Mouse (Mus musculus): ENCODE measurements around the gene Rapgef3. TPM values are rescaled to one million over a fixed set of nuclear protein-coding genes. Genes with fewer than 3 reads are reported as not detected.

The Rapgef3 gene
- polyA plus RNA-seq, 1 experiment from 2014 or later: 9.6 TPM

GRCm38 (mm10) chr15:97787148-97787798, 19.5 kb upstream of the Rapgef3 start:
- Histone ChIP-seq H3K4me1 (replicated peaks; ENCODE audit: control insufficient read depth, insufficient read depth, low read length) (peaks cover 26% of the 10 kb centered on the region; the same call in 1 of the 2 replicates), H3K36me3 (replicated peaks; ENCODE audit: control insufficient read depth, insufficient read depth) (peaks cover 13% of the 10 kb centered on the region), H3K27ac (no peak overlapping the region), H3K9ac (no peak overlapping the region), H3K4me2 (replicated peaks) (no peak overlapping the region), H3K4me3 (replicated peaks; ENCODE audit: low read length) (no peak overlapping the region), H3K9me3 (ENCODE audit: control insufficient read depth, low read length) (no peaks in the 10 kb centered on the region), H3K27me3 (ENCODE audit: control insufficient read depth, insufficient read depth, low read length) (peaks cover 7% of the 10 kb centered on the region; the same call in 1 of the 2 replicates)
- no peak for DNase-seq (ENCODE audit: low spot score)
- no peak for ATAC-seq (ENCODE audit: low FRiP score)
- 83% methylated on average over 7 of the region's 7 CpGs for WGBS

GRCm38 (mm10) chr15:97786412-97787112, 18.8 kb upstream of the Rapgef3 start:
- H3K9me3 ChIP-seq (ENCODE audit: control insufficient read depth, low read length): no peaks in the 10 kb centered on the region
- 81% methylated on average over 10 of the region's 10 CpGs for WGBS
- no peak overlapping the region for H3K27ac ChIP-seq
- H3K4me2 ChIP-seq (replicated peaks): no peak overlapping the region
- H3K4me1 ChIP-seq (replicated peaks; ENCODE audit: control insufficient read depth, insufficient read depth, low read length): peaks cover 31% of the 10 kb centered on the region; the same call in 1 of the 2 replicates
- peaks cover 12% of the 10 kb centered on the region for H3K36me3 ChIP-seq (replicated peaks; ENCODE audit: control insufficient read depth, insufficient read depth)
- DNase-seq (ENCODE audit: low spot score) (no peak), ATAC-seq (ENCODE audit: low FRiP score) (no peak)
- peaks cover 8% of the 10 kb centered on the region; the same call in 1 of the 2 replicates for H3K27me3 ChIP-seq (ENCODE audit: control insufficient read depth, insufficient read depth, low read length)
- no peak overlapping the region for H3K9ac ChIP-seq
- no peak overlapping the region for H3K4me3 ChIP-seq (replicated peaks; ENCODE audit: low read length)

GRCm38 (mm10) chr15:97785731-97786411, 18.1 kb upstream of the Rapgef3 start:
- no peak overlapping the region for H3K4me2 ChIP-seq (replicated peaks)
- H3K9me3 ChIP-seq (ENCODE audit: control insufficient read depth, low read length): no peaks in the 10 kb centered on the region
- H3K27ac ChIP-seq: no peak overlapping the region
- H3K4me3 ChIP-seq (replicated peaks; ENCODE audit: low read length): no peak overlapping the region
- peaks cover 8% of the 10 kb centered on the region; the same call in 1 of the 2 replicates for H3K27me3 ChIP-seq (ENCODE audit: control insufficient read depth, insufficient read depth, low read length)
- DNase-seq (ENCODE audit: low spot score) (no peak), ATAC-seq (ENCODE audit: low FRiP score) (no peak)
- H3K4me1 ChIP-seq (replicated peaks; ENCODE audit: control insufficient read depth, insufficient read depth, low read length): peaks cover 31% of the 10 kb centered on the region; the same call in 1 of the 2 replicates
- H3K36me3 ChIP-seq (replicated peaks; ENCODE audit: control insufficient read depth, insufficient read depth): peaks cover 6% of the 10 kb centered on the region
- no peak overlapping the region for H3K9ac ChIP-seq
- 85% methylated on average over 9 of the region's 9 CpGs for WGBS

GRCm38 (mm10) chr15:97784561-97785161, 16.9 kb upstream of the Rapgef3 start:
- peak overlapping the region; percentile 80 for H3K4me2 ChIP-seq (replicated peaks)
- H3K9me3 ChIP-seq (ENCODE audit: control insufficient read depth, low read length): no peaks in the 10 kb centered on the region
- peaks cover 31% of the 10 kb centered on the region; the same call in 1 of the 2 replicates for H3K4me1 ChIP-seq (replicated peaks; ENCODE audit: control insufficient read depth, insufficient read depth, low read length)
- WGBS: 4% methylated on average over 45 of the region's 45 CpGs
- H3K4me3 ChIP-seq (replicated peaks; ENCODE audit: low read length): peak overlapping the region; percentile 88
- H3K27me3 ChIP-seq (ENCODE audit: control insufficient read depth, insufficient read depth, low read length): peaks cover 8% of the 10 kb centered on the region; the same call in 1 of the 2 replicates
- peak overlapping the region; percentile 52 for H3K27ac ChIP-seq
- peak; percentile 66 for ATAC-seq (ENCODE audit: low FRiP score)
- H3K9ac ChIP-seq: peak overlapping the region; percentile 94
- no peak for DNase-seq (ENCODE audit: low spot score)
- H3K36me3 ChIP-seq (replicated peaks; ENCODE audit: control insufficient read depth, insufficient read depth): no peaks in the 10 kb centered on the region

DNA sequence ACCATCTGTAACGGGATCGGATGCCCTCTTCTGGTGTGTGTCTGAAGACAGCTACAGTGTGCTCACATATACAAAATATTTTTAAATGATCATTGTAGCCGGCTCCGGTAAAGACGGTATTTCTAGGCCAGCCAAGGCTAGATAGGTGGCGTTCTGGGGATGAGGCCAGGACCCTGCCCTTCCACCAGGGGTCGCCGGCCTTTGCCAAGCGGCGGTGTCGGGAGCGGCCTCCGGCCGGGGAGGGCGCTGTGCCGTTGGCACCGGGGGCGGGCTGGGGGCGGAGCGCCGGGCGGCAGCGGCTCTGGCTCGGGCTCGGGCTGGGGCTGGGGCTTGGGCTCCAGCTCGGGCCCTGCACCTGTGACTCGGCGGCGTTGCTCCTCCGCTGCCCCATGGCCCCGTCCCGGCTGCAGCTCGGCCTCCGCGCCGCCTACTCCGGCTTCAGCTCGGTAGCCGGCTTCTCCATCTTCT, 16.4 kb upstream of the Rapgef3 start:
- ATAC-seq (ENCODE audit: low FRiP score) (peak; percentile 83), DNase-seq (ENCODE audit: low spot score) (peak; percentile 84)
- peak overlapping the region; percentile 80 for H3K4me2 ChIP-seq (replicated peaks)
- no peaks in the 10 kb centered on the region for H3K9me3 ChIP-seq (ENCODE audit: control insufficient read depth, low read length)
- peaks cover 8% of the 10 kb centered on the region; the same call in 1 of the 2 replicates for H3K27me3 ChIP-seq (ENCODE audit: control insufficient read depth, insufficient read depth, low read length)
- 2% methylated on average over 35 of the region's 39 CpGs for WGBS
- peak overlapping the region; percentile 94 for H3K9ac ChIP-seq
- H3K36me3 ChIP-seq (replicated peaks; ENCODE audit: control insufficient read depth, insufficient read depth): no peaks in the 10 kb centered on the region
- peak overlapping the region; percentile 88 for H3K4me3 ChIP-seq (replicated peaks; ENCODE audit: low read length)
- H3K4me1 ChIP-seq (replicated peaks; ENCODE audit: control insufficient read depth, insufficient read depth, low read length): peaks cover 31% of the 10 kb centered on the region; the same call in 1 of the 2 replicates
- peak overlapping the region; percentile 52 for H3K27ac ChIP-seq

- Histone ChIP-seq H3K36me3 (replicated peaks; ENCODE audit: control insufficient read depth, insufficient read depth) (no peaks in the 10 kb centered on the region), H3K27me3 (ENCODE audit: control insufficient read depth, insufficient read depth, low read length) (peaks cover 8% of the 10 kb centered on the region; the same call in 1 of the 2 replicates), H3K9me3 (ENCODE audit: control insufficient read depth, low read length) (no peaks in the 10 kb centered on the region), H3K4me3 (replicated peaks; ENCODE audit: low read length) (no peak overlapping the region), H3K4me1 (replicated peaks; ENCODE audit: control insufficient read depth, insufficient read depth, low read length) (peaks cover 23% of the 10 kb centered on the region; the same call in 1 of the 2 replicates), H3K4me2 (replicated peaks) (no peak overlapping the region), H3K27ac (no peak overlapping the region), H3K9ac (no peak overlapping the region)
- WGBS: 4% methylated on average over 9 of the region's 9 CpGs
- DNase-seq (ENCODE audit: low spot score): peak; percentile 50
- ATAC-seq (ENCODE audit: low FRiP score): no peak
These were observed 15.0 kb upstream of the Rapgef3 start for GRCm38 (mm10) chr15:97782749-97783105.

GRCm38 (mm10) chr15:97781961-97782748, 14.4 kb upstream of the Rapgef3 start:
- H3K9ac ChIP-seq: no peak overlapping the region; the same call in 1 of the 2 replicates
- 0 out of 2 replicates have a peak overlapping the region, but pooled peaks have one; percentile 8 for H3K4me2 ChIP-seq (replicated peaks)
- H3K27me3 ChIP-seq (ENCODE audit: control insufficient read depth, insufficient read depth, low read length): peaks cover 8% of the 10 kb centered on the region; the same call in 1 of the 2 replicates
- no peaks in the 10 kb centered on the region for H3K36me3 ChIP-seq (replicated peaks; ENCODE audit: control insufficient read depth, insufficient read depth)
- H3K4me3 ChIP-seq (replicated peaks; ENCODE audit: low read length): no peak overlapping the region
- no peak overlapping the region for H3K27ac ChIP-seq
- peaks cover 23% of the 10 kb centered on the region; the same call in 1 of the 2 replicates for H3K4me1 ChIP-seq (replicated peaks; ENCODE audit: control insufficient read depth, insufficient read depth, low read length)
- H3K9me3 ChIP-seq (ENCODE audit: control insufficient read depth, low read length): no peaks in the 10 kb centered on the region
- ATAC-seq (ENCODE audit: low FRiP score) (no peak), DNase-seq (ENCODE audit: low spot score) (no peak)
- 10% methylated on average over 24 of the region's 24 CpGs for WGBS

DNA sequence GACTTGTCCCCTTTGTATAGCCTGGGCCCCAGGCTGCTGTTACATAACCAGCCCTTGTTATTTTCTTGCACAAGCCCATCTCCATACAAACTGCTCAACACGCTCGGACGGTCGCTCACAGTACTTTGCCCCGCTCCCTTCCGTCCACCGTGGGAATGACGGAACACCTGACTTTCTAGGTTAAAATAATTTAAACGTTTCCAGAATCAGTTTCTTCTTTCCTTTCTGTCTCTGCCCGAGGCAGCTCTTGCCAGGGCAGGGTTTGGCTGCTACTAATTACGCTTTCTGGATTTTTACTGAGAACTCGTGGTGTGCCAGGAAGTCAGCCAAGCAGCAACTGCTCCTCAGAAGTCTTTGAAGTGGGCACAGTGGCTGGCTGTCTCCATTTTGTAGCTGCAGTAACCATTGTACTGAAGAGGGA, 12.8 kb upstream of the Rapgef3 start:
- H3K9ac ChIP-seq: no peak overlapping the region
- ATAC-seq (ENCODE audit: low FRiP score) (no peak), DNase-seq (ENCODE audit: low spot score) (no peak)
- H3K27me3 ChIP-seq (ENCODE audit: control insufficient read depth, insufficient read depth, low read length): peaks cover 8% of the 10 kb centered on the region; the same call in 1 of the 2 replicates
- no peak overlapping the region for H3K4me2 ChIP-seq (replicated peaks)
- H3K4me3 ChIP-seq (replicated peaks; ENCODE audit: low read length): no peak overlapping the region
- WGBS: 71% methylated on average over 12 of the region's 12 CpGs
- H3K36me3 ChIP-seq (replicated peaks; ENCODE audit: control insufficient read depth, insufficient read depth): no peaks in the 10 kb centered on the region
- H3K4me1 ChIP-seq (replicated peaks; ENCODE audit: control insufficient read depth, insufficient read depth, low read length): peaks cover 16% of the 10 kb centered on the region; the same call in 1 of the 2 replicates
- no peaks in the 10 kb centered on the region for H3K9me3 ChIP-seq (ENCODE audit: control insufficient read depth, low read length)
- no peak overlapping the region for H3K27ac ChIP-seq

All from hindbrain, embryonic 14.5 days (tissue).